Mouse (Mus musculus) lung, embryonic 16.5 days (tissue): ENCODE results near the gene Nubp2. TPM values are rescaled to one million over a fixed set of nuclear protein-coding genes. Genes with fewer than 3 reads are reported as not detected.
A peak's percentile ranks its signal among the peaks of the same experiment; 100 is the strongest.

ENCODE experiments used
- ATAC-seq: fragments of 200-750 bp; cut with Nextera tagmentation; 2 replicates; pipeline ENCODE4 v1.8.0; 2017; ENCODE audit warnings: low read depth, mild to moderate bottlenecking, moderate library complexity
- H3K27ac ChIP-seq: fragments of 300-500 bp; sonication (generic); 2 replicates; pipeline ENCODE4 v1.5.1; 2014; ENCODE audit warnings: mild to moderate bottlenecking, control low read depth, low read length
- H3K27me3 ChIP-seq: fragments of 300-500 bp; sonication (generic); 2 replicates; pipeline ENCODE4 v1.6.1; 2014; ENCODE audit warnings: low read depth, low read length, mixed read lengths; ENCODE audit not compliant: control insufficient read depth, insufficient read depth
- H3K36me3 ChIP-seq: fragments of 300-500 bp; sonication (generic); 2 replicates; pipeline ENCODE4 v1.6.1; 2014; ENCODE audit warnings: low read length; ENCODE audit not compliant: control insufficient read depth, insufficient read depth
- H3K4me1 ChIP-seq: fragments of 300-500 bp; sonication (generic); replicated peaks from 2 replicates; pipeline ENCODE4 v1.6.1; 2014; ENCODE audit warnings: low read length, mixed read lengths; ENCODE audit not compliant: control insufficient read depth, insufficient read depth
- H3K4me2 ChIP-seq: fragments of 300-500 bp; sonication (generic); 2 replicates; pipeline ENCODE4 v1.6.1; 2014; ENCODE audit warnings: low read depth, low read length, control low read depth
- H3K4me3 ChIP-seq: fragments of 300-500 bp; sonication (generic); 2 replicates; pipeline ENCODE4 v1.5.1; 2014; ENCODE audit warnings: mild to moderate bottlenecking, low read length, control low read depth
- H3K9ac ChIP-seq: fragments of 300-500 bp; sonication (generic); 2 replicates; pipeline ENCODE4 v1.6.1; 2014; ENCODE audit warnings: low read length, control low read depth
- H3K9me3 ChIP-seq: fragments of 300-500 bp; sonication (generic); 2 replicates; pipeline ENCODE4 v1.6.1; 2016; ENCODE audit warnings: low read length; ENCODE audit not compliant: control insufficient read depth
- WGBS: fragments of 180-500 bp; shearing (Covaris S2); extraction: QIAGEN DNeasy Blood & Tissue Kit; methylation state at CpG from one replicate; pipeline ENCODE4 v1.1.7; 2014; 5-methylcytosine and 5-hydroxymethylcytosine counted together
- polyA plus RNA-seq: library from polyadenylated mRNA; unstranded; fragments of >200 nt; fragmentation: Nextera tagmentation; extraction: Ambion mirVana; gene quantifications from 2 replicates; pipeline ENCODE4 v1.2.1, GENCODE M21; 2015

The Nubp2 gene
- polyA plus RNA-seq, 1 experiment from 2014 or later: 48.5 TPM

DNA sequence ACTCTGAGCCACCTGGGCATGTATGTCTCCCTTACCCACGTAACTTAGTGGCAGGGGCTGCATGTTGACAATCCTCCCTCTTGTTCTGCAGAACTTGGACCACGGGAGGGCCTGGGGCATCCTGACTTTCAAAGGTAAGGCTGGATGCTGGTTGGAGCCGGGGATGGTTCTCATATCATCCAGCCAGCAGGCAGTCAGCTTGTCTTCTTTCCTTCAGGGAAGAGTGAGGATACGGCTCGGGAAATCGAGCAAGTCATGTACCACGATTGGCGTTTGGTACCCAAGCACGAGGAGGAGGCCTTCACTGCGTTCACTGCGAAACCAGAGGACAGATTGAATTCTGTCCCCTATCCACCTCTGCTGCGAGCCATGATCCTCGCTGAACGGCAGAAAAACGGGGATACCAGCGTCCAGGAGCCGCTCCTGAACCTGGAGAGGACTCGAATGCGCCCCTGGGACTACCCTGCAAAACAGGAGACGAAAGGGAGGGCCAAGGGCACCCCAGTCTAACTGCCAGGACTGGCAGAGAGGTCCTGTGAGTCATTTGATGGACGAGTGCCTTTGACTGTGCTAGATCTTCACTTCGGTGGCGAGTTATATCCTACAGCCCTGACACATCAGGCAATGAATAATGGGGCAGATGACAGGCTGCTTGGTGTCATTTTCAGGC is 9.6 kb upstream of the Nubp2 start:
- Histone ChIP-seq H3K9ac (peak overlapping the region; percentile 96), H3K9me3 (no peaks in the 10 kb centered on the region), H3K27me3 (no peaks in the 10 kb centered on the region), H3K36me3 (peaks cover 39% of the 10 kb centered on the region), H3K4me1 (peaks cover 21% of the 10 kb centered on the region), H3K27ac (peak overlapping the region; percentile 86), H3K4me3 (peak overlapping the region; percentile 61), H3K4me2 (peak overlapping the region; percentile 97)
- 7% methylated on average over 23 of the region's 23 CpGs for WGBS
- no peak for ATAC-seq

DNA sequence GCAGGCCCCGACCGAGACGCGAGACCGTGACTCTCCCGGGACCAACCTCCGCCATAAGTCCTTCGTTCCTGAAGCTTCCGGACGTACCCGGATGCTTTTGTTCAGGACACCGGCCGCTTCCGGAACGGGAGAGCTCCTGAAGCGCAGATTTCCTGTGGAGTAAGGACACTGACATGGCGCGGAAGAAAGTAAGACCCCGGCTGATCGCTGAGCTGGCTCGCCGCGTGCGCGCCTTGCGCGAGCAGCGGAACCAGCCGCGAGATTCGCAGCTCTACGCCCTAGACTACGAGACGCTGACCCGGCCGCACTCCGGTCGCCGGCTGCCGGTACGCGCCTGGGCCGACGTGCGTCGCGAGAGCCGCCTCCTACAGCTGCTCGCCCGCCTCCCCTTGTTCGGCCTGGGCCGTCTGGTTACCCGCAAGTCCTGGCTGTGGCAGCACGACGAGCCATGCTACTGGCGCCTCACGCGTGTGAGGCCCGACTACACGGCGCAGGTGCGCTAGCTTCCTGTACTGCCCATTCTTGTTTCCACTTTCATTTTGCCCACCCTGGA is 8.9 kb upstream of the Nubp2 start, which contains the start of the genes Eme2 and Mrps34:
Eme2 (minus strand) TSS at position 93 of the 553 bp plus-strand sequence.
Mrps34 (plus strand) TSS at position 122 of the 553 bp plus-strand sequence.
- H3K4me2 ChIP-seq: peak within 1 kb of the TSS; percentile 97
- peaks cover 21% of the 10 kb centered on the region for H3K4me1 ChIP-seq
- peak within 1 kb of the TSS; percentile 61 for H3K4me3 ChIP-seq
- H3K27me3 ChIP-seq: no peaks in the 10 kb centered on the region
- H3K27ac ChIP-seq: peak within 1 kb of the TSS; percentile 86
- H3K9me3 ChIP-seq: no peaks in the 10 kb centered on the region
- peak; percentile 61 for ATAC-seq
- peak within 1 kb of the TSS; percentile 96 for H3K9ac ChIP-seq
- peaks cover 39% of the 10 kb centered on the region for H3K36me3 ChIP-seq
- under 1% methylated on average over 61 of the region's 62 CpGs for WGBS

- peak overlapping the region; percentile 97 for H3K4me2 ChIP-seq
- H3K9me3 ChIP-seq: no peaks in the 10 kb centered on the region
Observed at GRCm38 (mm10) chr17:24894061-24894994, 8.2 kb upstream of the Nubp2 start.

DNA sequence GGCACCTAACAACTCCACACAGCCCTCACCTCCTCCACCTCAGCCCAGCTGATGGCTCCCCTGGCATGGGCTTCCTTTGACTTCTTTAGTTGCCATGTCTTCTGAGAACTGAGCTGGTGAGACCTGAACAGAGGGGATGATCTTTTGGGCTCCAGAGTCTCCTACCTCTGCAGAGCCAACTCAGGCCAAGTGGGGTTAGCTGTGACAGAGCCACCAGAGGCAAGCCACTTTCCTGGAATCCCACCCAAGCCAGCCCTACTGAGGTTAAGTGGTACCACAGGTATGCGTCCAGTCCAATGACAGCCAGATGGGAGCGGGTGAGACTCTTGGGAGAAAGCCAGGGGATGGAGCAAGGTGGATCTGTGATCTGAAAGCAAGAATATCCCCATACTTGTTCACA is 7.1 kb upstream of the Nubp2 start:
- H3K4me1 ChIP-seq: peaks cover 21% of the 10 kb centered on the region
- no peaks in the 10 kb centered on the region for H3K9me3 ChIP-seq
- no peak overlapping the region for H3K4me3 ChIP-seq
- no peak overlapping the region for H3K27ac ChIP-seq
- no peak for ATAC-seq
- no peak overlapping the region for H3K4me2 ChIP-seq
- 88% methylated on average over 2 of the region's 2 CpGs for WGBS
- peaks cover 30% of the 10 kb centered on the region for H3K36me3 ChIP-seq
- no peaks in the 10 kb centered on the region for H3K27me3 ChIP-seq
- H3K9ac ChIP-seq: no peak overlapping the region

More at GRCm38 (mm10) chr17:24894061-24894994, 8.2 kb upstream of the Nubp2 start:
- 9% methylated on average over 31 of the region's 31 CpGs for WGBS
- ATAC-seq: peak; percentile 6
- peak overlapping the region; percentile 61 for H3K4me3 ChIP-seq
- H3K4me1 ChIP-seq: peaks cover 21% of the 10 kb centered on the region
- H3K27ac ChIP-seq: peak overlapping the region; percentile 86
- peaks cover 35% of the 10 kb centered on the region for H3K36me3 ChIP-seq
- H3K9ac ChIP-seq: peak overlapping the region; percentile 96
- H3K27me3 ChIP-seq: no peaks in the 10 kb centered on the region

DNA sequence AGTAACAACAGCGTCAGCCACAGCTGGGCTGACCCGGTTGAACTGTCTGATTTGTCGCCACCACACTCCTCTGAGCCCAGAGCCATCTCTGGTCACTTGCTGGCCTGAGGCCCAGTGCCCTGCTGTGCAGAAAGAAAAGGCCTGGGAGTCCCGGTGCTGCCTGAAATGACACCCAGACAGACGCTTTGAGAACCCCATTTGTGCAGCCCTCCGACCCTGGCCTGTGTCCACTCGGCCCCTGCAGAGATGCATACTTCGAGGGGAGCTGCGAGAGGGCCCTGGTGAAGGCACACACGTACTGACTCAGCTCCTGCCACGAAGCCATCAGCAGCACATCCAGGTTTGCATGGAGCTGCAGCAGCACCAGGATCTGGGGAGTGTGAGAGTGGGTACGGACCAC is 6.6 kb upstream of the Nubp2 start:
- no peak overlapping the region for H3K27ac ChIP-seq
- H3K9ac ChIP-seq: no peak overlapping the region
- no peak for ATAC-seq
- peaks cover 30% of the 10 kb centered on the region for H3K36me3 ChIP-seq
- peaks cover 25% of the 10 kb centered on the region for H3K4me1 ChIP-seq
- 85% methylated on average over 12 of the region's 12 CpGs for WGBS
- H3K27me3 ChIP-seq: no peaks in the 10 kb centered on the region
- H3K4me3 ChIP-seq: no peak overlapping the region
- H3K9me3 ChIP-seq: no peaks in the 10 kb centered on the region
- no peak overlapping the region for H3K4me2 ChIP-seq

DNA sequence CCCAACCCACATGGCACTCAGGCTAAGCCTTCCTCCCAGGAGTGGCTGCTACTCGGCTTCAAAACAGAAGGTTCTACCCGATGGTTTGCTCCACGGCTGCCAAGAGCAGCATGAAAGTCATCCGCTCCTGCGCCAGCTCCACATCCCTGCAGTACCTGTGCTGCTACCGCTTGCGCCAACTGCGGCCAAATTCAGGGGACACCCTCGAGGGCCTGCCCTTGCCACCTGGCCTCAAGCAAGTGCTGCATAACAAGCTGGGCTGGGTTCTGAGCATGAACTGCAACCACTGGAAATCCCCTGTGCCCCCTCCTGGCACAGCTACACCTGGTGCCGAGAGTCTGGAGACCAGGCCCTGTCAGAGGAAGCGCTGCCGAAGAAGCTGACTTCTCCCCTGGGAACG is 5.2 kb upstream of the Nubp2 start:
- peaks cover 30% of the 10 kb centered on the region for H3K36me3 ChIP-seq

GRCm38 (mm10) chr17:24890151-24891092 is 4.3 kb upstream of the Nubp2 start:
- no peak for ATAC-seq
- no peak overlapping the region for H3K4me2 ChIP-seq
- peaks cover 30% of the 10 kb centered on the region for H3K36me3 ChIP-seq
- H3K9me3 ChIP-seq: no peaks in the 10 kb centered on the region
- no peak overlapping the region for H3K27ac ChIP-seq
- 76% methylated on average over 19 of the region's 19 CpGs for WGBS
- no peaks in the 10 kb centered on the region for H3K27me3 ChIP-seq
- H3K4me3 ChIP-seq: no peak overlapping the region
- no peak overlapping the region for H3K9ac ChIP-seq
- peaks cover 21% of the 10 kb centered on the region for H3K4me1 ChIP-seq

More for the DNA sequence above, 5.2 kb upstream of the Nubp2 start:
- no peak overlapping the region for H3K4me2 ChIP-seq
- peaks cover 23% of the 10 kb centered on the region for H3K4me1 ChIP-seq
- H3K4me3 ChIP-seq: no peak overlapping the region
- 78% methylated on average over 13 of the region's 13 CpGs for WGBS
- no peaks in the 10 kb centered on the region for H3K9me3 ChIP-seq
- H3K27me3 ChIP-seq: no peaks in the 10 kb centered on the region
- H3K9ac ChIP-seq: no peak overlapping the region
- no peak for ATAC-seq
- H3K27ac ChIP-seq: no peak overlapping the region

- Histone ChIP-seq H3K4me3 (no peak overlapping the region), H3K9me3 (no peaks in the 10 kb centered on the region), H3K4me1 (peaks cover 18% of the 10 kb centered on the region), H3K36me3 (peaks cover 30% of the 10 kb centered on the region), H3K27ac (no peak overlapping the region), H3K4me2 (no peak overlapping the region), H3K27me3 (no peaks in the 10 kb centered on the region), H3K9ac (no peak overlapping the region)
- 67% methylated on average over 3 of the region's 3 CpGs for WGBS
- no peak for ATAC-seq
Observed at GRCm38 (mm10) chr17:24888862-24889261, 2.7 kb upstream of the Nubp2 start.
